8 mouse cellular contexts compared by ENCODE assay signal in the genomic region with DNA sequence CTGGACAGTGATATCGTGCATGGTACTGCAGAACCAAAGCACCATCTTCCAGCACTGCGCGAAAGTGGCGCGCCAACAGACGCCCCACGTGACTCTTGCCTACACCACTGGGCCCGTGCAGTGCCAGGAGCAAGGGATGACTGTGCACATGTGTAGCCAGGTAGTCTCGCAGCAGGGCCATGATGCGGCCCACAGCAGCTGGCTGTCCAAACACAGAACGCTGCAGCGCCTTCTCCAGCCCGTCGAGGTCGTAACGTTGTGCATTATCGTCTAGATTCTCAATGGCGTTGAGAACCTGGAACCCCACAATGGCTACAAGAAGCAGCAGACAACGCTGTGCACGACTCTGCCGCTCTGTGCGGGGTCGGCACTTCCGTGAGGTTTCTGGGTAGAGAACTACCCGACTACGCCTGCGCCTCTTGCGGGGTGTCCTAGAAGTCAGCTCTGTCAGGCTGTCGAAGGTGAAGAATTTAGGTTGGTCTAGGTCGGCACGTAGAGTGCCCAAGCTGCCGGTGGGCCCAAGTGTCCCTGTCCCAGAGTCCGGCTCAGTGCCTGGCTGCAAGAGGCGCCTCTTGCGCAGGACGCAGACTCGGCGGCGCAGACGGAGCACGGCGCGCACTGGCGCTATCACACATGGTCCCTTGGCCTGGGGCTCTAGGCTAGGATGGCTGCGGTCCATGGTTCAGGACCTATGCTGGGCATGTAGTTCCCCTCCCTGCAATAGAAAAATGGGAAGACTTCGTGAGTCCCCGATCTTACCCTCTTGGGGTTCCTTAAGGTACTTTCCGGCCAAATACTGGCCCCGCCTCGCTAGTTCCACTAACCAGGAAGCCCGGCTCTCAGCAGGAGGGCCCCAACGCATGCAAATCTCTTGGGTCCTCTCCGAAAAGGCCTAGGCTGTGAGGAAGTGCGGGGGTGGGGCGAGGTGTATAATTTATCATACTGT. TPM values are rescaled to one million over a fixed set of nuclear protein-coding genes. Genes with fewer than 3 reads are reported as not detected.
DNase-seq lines count a peak whose midpoint lies in the region; ATAC-seq and TF ChIP-seq lines count a peak whose summit lies in the region.

No protein-coding gene starts in this region.

- ATAC-seq in activated CD4-positive, CD25-positive, alpha-beta regulatory T cell, adult 4 months: peak; percentile 48
- peak; percentile 12; the same call in 1 of the 2 replicates for ATAC-seq in lung, embryonic 15.5 days (ENCODE audit: borderline replicate concordance, extremely low read depth, low FRiP score, low TSS enrichment)

- H3K27me3 ChIP-seq in heart, adult 2 months (ENCODE audit: control insufficient read depth, insufficient read depth, low read length): no peaks in the 10 kb centered on the region
- peaks cover 9% of the 10 kb centered on the region for H3K27me3 ChIP-seq in lung, embryonic 15.5 days

- no peak for TF ChIP-seq POLR2A in heart, adult 2 months (IDR thresholded peaks at IDR 0.05; ENCODE audit: insufficient read depth, low read depth, low read length)

- no peaks in the 10 kb centered on the region for H3K36me3 ChIP-seq in heart, adult 2 months (ENCODE audit: control insufficient read depth, insufficient read depth, low read length)
- H3K36me3 ChIP-seq in lung, embryonic 15.5 days: peaks cover 15% of the 10 kb centered on the region

- intact Hi-C loops in heart, adult 2 months (cut with DNase I): loop anchor here (1.0 to 2.0 kb wide), 3 partner anchors 15 to 71 kb away; a partner anchor contains a TSS

- H3K9ac ChIP-seq in heart, adult 2 months (ENCODE audit: low read depth, low read length): peak overlapping the region; percentile 51
- peak overlapping the region; percentile 39 for H3K9ac ChIP-seq in lung, embryonic 15.5 days

- H3K4me3 ChIP-seq in heart, adult 2 months: peak overlapping the region; percentile 52
- peak overlapping the region; percentile 36 for H3K4me3 ChIP-seq in lung, embryonic 15.5 days

- DNase-seq in CD4-positive, CD25-positive, alpha-beta regulatory T cell, adult 2 months (ENCODE audit: low read depth, low spot score): peak; percentile 80
- DNase-seq in heart, adult 2 months: peak; percentile 76 to 88
- peak; percentile 79 for DNase-seq in kidney, adult 18-20 months
- DNase-seq in spleen, postnatal 10 days (ENCODE audit: low spot score in 2 of 2): peak; percentile 65 to 88
- no peak for DNase-seq in retina, embryonic 14.5 days (ENCODE audit: low spot score)
- DNase-seq in layer of hippocampus, postnatal 14 days (ENCODE audit: low spot score in 2 of 2): no peak

- no peak for TF ChIP-seq EP300 in heart, adult 2 months (IDR thresholded peaks at IDR 0.05; ENCODE audit: insufficient read depth, low read depth, low read length)

- H3K4me2 ChIP-seq in lung, embryonic 15.5 days: peak overlapping the region; percentile 65

- no peaks in the 10 kb centered on the region for H3K9me3 ChIP-seq in lung, embryonic 15.5 days

- no peaks in the 10 kb centered on the region for H3K79me2 ChIP-seq in heart, adult 2 months (replicated peaks; ENCODE audit: control insufficient read depth, insufficient read depth, low read length)

- H3K27ac ChIP-seq in heart, adult 2 months: peak overlapping the region; percentile 95
- peak overlapping the region; percentile 74 for H3K27ac ChIP-seq in lung, embryonic 15.5 days

- WGBS in heart, adult 2 months: 16% methylated on average over 55 of the region's 55 CpGs
- 16% methylated on average over 55 of the region's 55 CpGs for WGBS in lung, embryonic 15.5 days

- H3K4me1 ChIP-seq in heart, adult 2 months (ENCODE audit: control insufficient read depth, insufficient read depth, low read length): peaks cover 20% of the 10 kb centered on the region
- H3K4me1 ChIP-seq in lung, embryonic 15.5 days: peaks cover 37% of the 10 kb centered on the region

- no peak for TF ChIP-seq CTCF in heart, adult 2 months (IDR thresholded peaks at IDR 0.05)

RNA-seq across cellular contexts. Expression of a gene that starts 1.2 kb away (rescaled TPM):
- polyA plus RNA-seq in activated CD4-positive, CD25-positive, alpha-beta regulatory T cell, adult 4 months (2017; shearing (Covaris generic)): 10 to 100 TPM; 51.4 to 89.5 TPM
- 1 to 10 TPM; 4.3 to 4.9 TPM for total RNA-seq in heart, adult 2 months (2021)
- 6.8 and 9.4 TPM in 2 replicates for polyA plus RNA-seq in heart, adult 2 months (2012; rRNA removed)
- polyA plus RNA-seq in lung, embryonic 15.5 days (2015; fragmentation: Nextera tagmentation; extraction: Ambion mirVana): 8.8 and 11.7 TPM in 2 replicates
- total RNA-seq in layer of hippocampus, postnatal 14 days (2021): 1 to 10 TPM; 1.7 to 2.0 TPM

RNA-seq across cellular contexts. Expression of a gene that starts 14.9 kb away (rescaled TPM):
- polyA plus RNA-seq in activated CD4-positive, CD25-positive, alpha-beta regulatory T cell, adult 4 months (2017; shearing (Covaris generic)): 1 to 10 TPM in 1 of 2 experiments, under 1 TPM in 1; 0.61 to 1.2 TPM
- total RNA-seq in heart, adult 2 months (2021): 1 to 10 TPM; 6.2 to 7.4 TPM
- polyA plus RNA-seq in heart, adult 2 months (2012; rRNA removed): 10.2 and 11.2 TPM in 2 replicates
- 15.7 and 16.0 TPM in 2 replicates for polyA plus RNA-seq in lung, embryonic 15.5 days (2015; fragmentation: Nextera tagmentation; extraction: Ambion mirVana)
- 10 to 100 TPM; 38.1 to 49.8 TPM for total RNA-seq in layer of hippocampus, postnatal 14 days (2021)

RNA-seq across cellular contexts. Expression of a gene that starts 15.8 kb away (rescaled TPM):
- 10 to 100 TPM; 41.1 to 49.1 TPM for polyA plus RNA-seq in activated CD4-positive, CD25-positive, alpha-beta regulatory T cell, adult 4 months (2017; shearing (Covaris generic))
- 10 to 100 TPM; 37.4 TPM for total RNA-seq in heart, adult 2 months (2021)
- polyA plus RNA-seq in heart, adult 2 months (2012; rRNA removed): 47.0 and 86.7 TPM in 2 replicates
- polyA plus RNA-seq in lung, embryonic 15.5 days (2015; fragmentation: Nextera tagmentation; extraction: Ambion mirVana): 121 and 122 TPM in 2 replicates
- total RNA-seq in layer of hippocampus, postnatal 14 days (2021): 10 to 100 TPM; 50.7 to 51.7 TPM

RNA-seq across cellular contexts. Expression of a gene that starts 19.0 kb away (rescaled TPM):
- not detected for polyA plus RNA-seq in activated CD4-positive, CD25-positive, alpha-beta regulatory T cell, adult 4 months (2017; shearing (Covaris generic))
- not detected for total RNA-seq in heart, adult 2 months (2021)
- polyA plus RNA-seq in heart, adult 2 months (2012; rRNA removed): 0.20 TPM in 1 of 2 replicates, not detected in the other
- polyA plus RNA-seq in lung, embryonic 15.5 days (2015; fragmentation: Nextera tagmentation; extraction: Ambion mirVana): not detected in 2 replicates
- total RNA-seq in layer of hippocampus, postnatal 14 days (2021): not detected

RNA-seq across cellular contexts. Expression of a gene that starts 23.1 kb away (rescaled TPM):
- polyA plus RNA-seq in activated CD4-positive, CD25-positive, alpha-beta regulatory T cell, adult 4 months (2017; shearing (Covaris generic)): not detected
- not detected for total RNA-seq in heart, adult 2 months (2021)
- 0.21 TPM in 1 of 2 replicates, not detected in the other for polyA plus RNA-seq in heart, adult 2 months (2012; rRNA removed)
- 0.69 and 1.4 TPM in 2 replicates for polyA plus RNA-seq in lung, embryonic 15.5 days (2015; fragmentation: Nextera tagmentation; extraction: Ambion mirVana)
- not detected for total RNA-seq in layer of hippocampus, postnatal 14 days (2021)

Comparison
In these comparisons a context has a peak if more than half of its experiments do, and no peak if none do; other contexts are left out.
1. DNase-seq: peak in CD4-positive, CD25-positive, alpha-beta regulatory T cell, adult 2 months (single experiment), heart, adult 2 months (2 of 2), kidney, adult 18-20 months (single experiment) and spleen, postnatal 10 days (2 of 2); none in retina, embryonic 14.5 days (single experiment) and layer of hippocampus, postnatal 14 days (0 of 2).